Mouse (Mus musculus) frontal cortex, postnatal 36 days (tissue): Measurements from ENCODE around the gene Vegfa.

ENCODE experiments used
- DNase-seq, 2 experiments: peaks; one replicate each; pipeline ENCODE4 v3.0.0; 2022; ENCODE audit warnings: low spot score in 2 of 2

The Vegfa gene

GRCm38 (mm10) chr17:46025927-46026668 lies 6.1 kb downstream of the Vegfa start:
- no peak for DNase-seq

DNA sequence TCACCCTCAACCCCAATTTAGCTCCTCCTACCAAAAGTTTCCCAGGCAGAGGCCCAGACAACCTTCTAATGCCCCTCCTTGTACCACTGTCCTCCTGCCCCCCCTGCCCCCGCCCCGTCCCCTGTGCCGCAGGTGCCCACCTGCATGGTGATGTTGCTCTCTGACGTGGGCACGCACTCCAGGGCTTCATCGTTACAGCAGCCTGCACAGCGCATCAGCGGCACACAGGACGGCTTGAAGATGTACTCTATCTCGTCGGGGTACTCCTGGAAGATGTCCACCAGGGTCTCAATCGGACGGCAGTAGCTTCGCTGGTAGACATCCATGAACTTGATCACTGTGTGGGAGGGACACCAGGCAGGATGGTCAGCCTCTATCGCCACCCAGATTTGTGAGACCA lies 7.0 kb downstream of the Vegfa start:
- no peak for DNase-seq

DNA sequence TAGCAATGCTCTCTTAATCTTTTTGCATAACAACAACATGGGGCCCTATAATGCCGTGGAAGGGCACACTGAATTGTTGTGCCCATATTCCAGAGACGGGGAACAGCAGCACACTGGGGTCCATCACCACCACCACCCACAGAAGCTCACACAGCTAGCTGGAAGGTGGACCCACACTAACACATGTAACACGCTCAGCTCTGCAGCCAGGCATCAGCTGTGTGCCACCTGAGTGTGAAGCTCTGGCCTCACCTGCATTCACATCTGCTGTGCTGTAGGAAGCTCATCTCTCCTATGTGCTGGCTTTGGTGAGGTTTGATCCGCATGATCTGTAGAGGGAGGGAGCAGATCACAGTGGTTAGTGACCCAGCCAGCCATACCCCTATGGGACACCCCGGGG lies 8.0 kb downstream of the Vegfa start:
- DNase-seq: no peak

GRCm38 (mm10) chr17:46023572-46023971 lies 8.6 kb downstream of the Vegfa start:
- DNase-seq: no peak

DNA sequence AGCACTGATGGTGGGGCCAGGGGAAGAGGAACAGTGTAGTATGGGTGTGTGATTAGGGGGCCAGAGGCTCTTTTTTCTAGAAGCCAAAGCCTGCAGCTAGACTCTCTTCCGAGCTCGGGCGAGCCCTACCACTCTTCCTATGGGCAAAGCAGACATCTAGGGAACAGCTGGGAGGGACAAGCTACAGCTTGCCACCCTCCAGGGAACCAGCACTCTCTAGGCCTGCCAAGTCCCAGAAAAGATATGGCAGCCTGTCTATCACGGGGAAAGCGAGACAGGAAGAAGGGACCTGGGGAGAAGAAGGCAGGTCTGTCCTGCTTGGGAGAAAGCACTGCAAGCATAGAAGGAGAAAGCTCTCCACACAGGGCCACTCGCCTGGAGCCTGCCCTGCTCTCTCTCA lies 9.2 kb downstream of the Vegfa start:
- DNase-seq: no peak

- no peak for DNase-seq
These were observed 9.7 kb downstream of the Vegfa start for GRCm38 (mm10) chr17:46022427-46022826.

DNA sequence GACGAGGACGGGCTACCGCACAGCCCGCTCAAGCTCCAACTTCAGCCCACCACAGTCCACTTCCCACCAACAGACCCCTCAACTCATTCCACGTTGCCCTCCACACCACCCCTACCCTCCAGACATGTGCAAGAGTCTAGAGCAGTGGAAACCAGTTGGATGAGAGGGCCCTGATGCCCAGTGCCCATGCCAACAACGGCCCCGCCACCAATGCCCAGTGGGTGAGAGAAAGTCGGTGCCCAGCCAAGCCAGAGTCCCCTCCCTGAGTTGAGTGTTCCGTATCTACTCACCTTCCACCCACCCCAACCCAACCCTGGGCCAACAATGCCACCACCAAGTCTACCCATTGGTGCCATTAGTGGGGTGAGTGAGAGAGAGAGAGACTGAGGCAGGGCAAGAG lies 10.4 kb downstream of the Vegfa start:
- DNase-seq: no peak

GRCm38 (mm10) chr17:46021173-46021572 lies 11.0 kb downstream of the Vegfa start:
- no peak for DNase-seq

- DNase-seq: no peak
These were observed 11.6 kb downstream of the Vegfa start for GRCm38 (mm10) chr17:46020579-46020978.

- DNase-seq: no peak
These were observed 13.5 kb downstream of the Vegfa start for GRCm38 (mm10) chr17:46018736-46019004.

GRCm38 (mm10) chr17:46017946-46018735 lies 14.0 kb downstream of the Vegfa start:
- no peak for DNase-seq

GRCm38 (mm10) chr17:46016617-46017016 lies 15.6 kb downstream of the Vegfa start:
- no peak for DNase-seq

DNA sequence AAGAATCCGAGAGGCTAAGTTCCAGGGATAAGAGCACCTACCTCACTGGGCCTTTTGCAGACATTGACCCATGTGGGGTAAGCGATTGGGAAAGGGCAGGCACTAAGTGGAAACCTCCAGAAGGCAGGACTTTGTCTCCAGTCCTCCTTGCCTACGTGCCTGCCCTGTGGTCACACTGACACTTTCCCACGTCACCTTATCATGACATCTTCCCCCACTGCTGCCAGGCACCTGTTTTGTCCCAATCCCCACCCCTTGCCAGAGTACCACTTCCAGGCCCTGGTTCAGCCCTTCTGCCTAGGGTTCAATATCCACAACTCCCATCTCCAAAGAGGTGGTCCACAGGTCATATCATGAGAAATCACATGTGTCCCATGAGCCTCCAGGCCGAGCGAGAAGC lies 16.2 kb downstream of the Vegfa start:
- no peak for DNase-seq

GRCm38 (mm10) chr17:46014935-46015334 lies 17.2 kb downstream of the Vegfa start:
- DNase-seq: no peak

GRCm38 (mm10) chr17:46013549-46013948 lies 18.6 kb downstream of the Vegfa start:
- DNase-seq: no peak

DNA sequence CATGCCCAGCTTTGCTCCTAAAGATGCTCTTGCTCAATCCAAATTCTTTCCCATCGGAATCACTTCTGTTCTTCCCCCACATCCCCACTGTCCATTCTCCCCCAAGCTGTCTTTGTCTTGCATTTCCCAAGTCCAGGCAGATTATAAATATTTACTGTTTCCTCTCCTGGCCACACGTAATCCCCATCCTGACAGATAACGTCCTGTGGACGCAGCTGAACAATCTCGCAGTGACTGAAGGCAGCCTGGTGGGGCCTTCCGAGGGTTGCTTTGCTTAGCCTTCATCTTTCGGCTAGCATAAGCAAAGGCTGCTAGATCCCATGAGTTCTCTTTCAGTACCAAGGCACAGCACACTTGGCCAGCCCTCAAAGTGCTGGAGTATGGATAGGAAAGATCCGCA lies 20.0 kb downstream of the Vegfa start:
- no peak for DNase-seq

DNA sequence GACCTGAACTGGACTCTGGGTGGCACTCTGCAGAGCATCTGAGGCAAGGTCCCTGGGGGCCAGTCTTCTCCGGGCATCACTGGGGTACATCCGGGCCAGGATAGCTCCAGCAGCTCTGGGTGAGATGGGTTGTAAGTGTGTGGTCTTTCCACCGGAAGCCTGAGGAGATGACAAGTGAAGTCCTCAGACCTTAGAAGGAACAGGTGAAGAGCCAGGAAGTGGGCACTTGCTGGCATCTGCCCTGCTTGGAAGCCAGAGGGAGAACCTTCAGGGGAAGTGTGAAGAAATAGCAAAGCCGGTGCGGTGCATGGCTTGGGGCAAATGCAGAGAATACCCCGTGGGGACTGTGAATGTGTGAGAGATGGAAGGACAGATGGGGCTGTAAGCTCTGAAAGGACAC lies 21.7 kb downstream of the Vegfa start:
- no peak for DNase-seq

- no peak for DNase-seq
These were observed 23.0 kb downstream of the Vegfa start for GRCm38 (mm10) chr17:46009182-46009581.

GRCm38 (mm10) chr17:46005458-46005857 lies 26.7 kb downstream of the Vegfa start:
- DNase-seq: no peak

GRCm38 (mm10) chr17:46004482-46004881 lies 27.7 kb downstream of the Vegfa start:
- no peak for DNase-seq

- no peak for DNase-seq
These were observed 28.3 kb downstream of the Vegfa start for GRCm38 (mm10) chr17:46003717-46004481.

GRCm38 (mm10) chr17:45999366-45999940 lies 32.7 kb downstream of the Vegfa start:
- DNase-seq: no peak
